Mouse (Mus musculus) hindbrain, embryonic 16.5 days (tissue): ENCODE data around the gene Smarcd2. TPM values are rescaled to one million over a fixed set of nuclear protein-coding genes. Genes with fewer than 3 reads are reported as not detected.

Experiments
- ATAC-seq: fragments of 200-750 bp; cut with Nextera tagmentation; 2 replicates; pipeline ENCODE4 v1.8.0; 2017; ENCODE audit warnings: moderate TSS enrichment, moderate library complexity
- H3K27ac ChIP-seq: fragments of 300-500 bp; sonication (generic); 2 replicates; pipeline ENCODE4 v1.5.1; 2014; ENCODE audit warnings: low read depth, mild to moderate bottlenecking, control low read depth, low read length, moderate library complexity
- H3K27me3 ChIP-seq: fragments of 300-500 bp; sonication (generic); replicated peaks from 2 replicates; pipeline ENCODE4 v1.6.1; 2014; ENCODE audit warnings: low read length; ENCODE audit not compliant: control insufficient read depth, insufficient read depth
- H3K36me3 ChIP-seq: fragments of 300-500 bp; sonication (generic); 2 replicates; pipeline ENCODE4 v1.6.1; 2014; ENCODE audit warnings: mild to moderate bottlenecking, low read length, moderate library complexity, mixed read lengths; ENCODE audit not compliant: control insufficient read depth, insufficient read depth
- H3K4me1 ChIP-seq: fragments of 300-500 bp; sonication (generic); 2 replicates; pipeline ENCODE4 v1.6.1; 2014; ENCODE audit warnings: low read depth, low read length; ENCODE audit not compliant: control insufficient read depth, insufficient read depth
- H3K4me2 ChIP-seq: fragments of 300-500 bp; sonication (generic); 2 replicates; pipeline ENCODE4 v1.6.1; 2014; ENCODE audit warnings: mild to moderate bottlenecking, low read length, control low read depth, moderate library complexity
- H3K4me3 ChIP-seq: fragments of 300-500 bp; sonication (generic); 2 replicates; pipeline ENCODE4 v1.5.1; 2014; ENCODE audit warnings: mild to moderate bottlenecking, low read length, control low read depth, moderate library complexity
- H3K9ac ChIP-seq: fragments of 300-500 bp; sonication (generic); 2 replicates; pipeline ENCODE4 v1.6.1; 2014; ENCODE audit warnings: low read depth, mild to moderate bottlenecking, control low read depth, low read length, moderate library complexity
- H3K9me3 ChIP-seq: fragments of 300-500 bp; sonication (generic); 2 replicates; pipeline ENCODE4 v1.6.1; 2014; ENCODE audit warnings: mild to moderate bottlenecking, low read length, moderate library complexity; ENCODE audit not compliant: control insufficient read depth
- WGBS: fragments of 180-500 bp; shearing (Covaris S2); extraction: QIAGEN DNeasy Blood & Tissue Kit; methylation state at CpG from one replicate; pipeline ENCODE4 v1.1.7; 2014; 5-methylcytosine and 5-hydroxymethylcytosine counted together
- polyA plus RNA-seq: library from polyadenylated mRNA; unstranded; fragments of >200 nt; fragmentation: Nextera tagmentation; extraction: Ambion mirVana; gene quantifications from 2 replicates; pipeline ENCODE4 v1.2.1, GENCODE M21; 2015

Gene Smarcd2
- polyA plus RNA-seq, 1 experiment from 2014 or later: 9.6 TPM

DNA sequence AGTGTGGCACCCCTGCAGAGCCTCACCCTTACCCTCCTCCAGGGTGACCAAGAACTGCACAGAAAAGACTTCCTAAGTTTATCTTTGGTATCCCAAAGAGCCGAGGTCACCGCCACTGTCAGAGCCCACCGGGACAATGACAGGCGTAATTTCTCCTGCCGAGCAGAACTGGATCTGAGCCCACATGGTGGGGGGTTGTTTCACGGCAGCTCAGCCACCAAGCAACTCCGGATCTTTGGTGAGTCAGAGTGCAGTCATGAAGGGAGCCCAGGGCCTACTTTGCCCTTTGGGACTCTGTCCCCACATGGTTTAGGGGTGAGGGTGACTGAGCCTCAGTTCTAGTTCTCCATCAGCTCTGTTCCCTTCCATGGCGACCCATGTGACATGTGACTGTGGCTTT is 11.4 kb upstream of the Smarcd2 start:
- H3K4me3 ChIP-seq: no peak overlapping the region
- WGBS: 61% methylated on average over 8 of the region's 8 CpGs
- ATAC-seq: no peak
- H3K27ac ChIP-seq: no peak overlapping the region
- no peaks in the 10 kb centered on the region for H3K4me1 ChIP-seq
- H3K27me3 ChIP-seq: no peaks in the 10 kb centered on the region
- H3K36me3 ChIP-seq: no peaks in the 10 kb centered on the region
- no peak overlapping the region for H3K4me2 ChIP-seq
- no peaks in the 10 kb centered on the region for H3K9me3 ChIP-seq
- no peak overlapping the region for H3K9ac ChIP-seq

DNA sequence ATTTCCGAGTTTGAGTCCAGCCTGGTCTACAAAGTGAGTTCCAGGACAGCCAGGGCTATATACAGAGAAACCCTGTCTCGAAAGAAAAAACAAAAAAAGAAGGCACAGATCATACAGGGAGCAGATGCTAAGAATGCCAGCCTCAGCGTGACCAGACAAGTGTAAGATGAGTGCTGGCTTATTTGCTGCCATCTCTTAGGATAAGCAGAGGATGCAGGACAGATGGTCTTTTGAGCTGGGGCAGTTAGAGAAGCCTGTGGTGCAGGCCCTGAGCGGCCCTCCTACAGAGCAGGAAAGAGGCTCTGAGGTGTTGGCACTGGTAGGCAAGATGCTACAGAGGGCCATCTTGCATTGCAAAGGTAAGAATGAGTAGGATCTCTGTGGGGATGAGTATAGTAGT is 10.6 kb upstream of the Smarcd2 start:
- Histone ChIP-seq H3K4me2 (no peak overlapping the region), H3K27ac (no peak overlapping the region), H3K9me3 (no peaks in the 10 kb centered on the region), H3K4me3 (no peak overlapping the region), H3K4me1 (no peaks in the 10 kb centered on the region), H3K27me3 (no peaks in the 10 kb centered on the region), H3K9ac (no peak overlapping the region), H3K36me3 (no peaks in the 10 kb centered on the region)
- no peak for ATAC-seq
- WGBS: 84% methylated on average over 4 of the region's 4 CpGs

DNA sequence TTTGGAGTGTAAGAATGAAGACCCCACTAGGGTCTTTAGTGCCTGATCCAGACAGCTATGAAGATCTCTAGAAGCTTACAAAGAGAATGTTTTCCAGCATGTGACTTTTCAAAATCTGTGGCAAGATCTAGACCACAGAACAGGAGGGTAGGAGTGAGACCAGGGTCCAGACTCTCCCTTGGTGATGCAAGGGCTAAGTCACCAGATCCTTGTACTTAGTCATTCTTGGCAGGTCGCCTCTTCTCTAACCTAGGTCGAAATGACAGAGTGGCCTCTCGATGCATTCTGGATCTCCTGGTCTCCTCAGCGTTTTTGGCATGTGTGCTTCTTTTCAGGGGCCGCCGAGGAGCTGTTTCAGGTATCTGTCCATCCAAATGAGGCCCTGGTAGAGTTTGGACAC is 9.7 kb upstream of the Smarcd2 start:
- ATAC-seq: no peak
- WGBS: 88% methylated on average over 6 of the region's 6 CpGs

DNA sequence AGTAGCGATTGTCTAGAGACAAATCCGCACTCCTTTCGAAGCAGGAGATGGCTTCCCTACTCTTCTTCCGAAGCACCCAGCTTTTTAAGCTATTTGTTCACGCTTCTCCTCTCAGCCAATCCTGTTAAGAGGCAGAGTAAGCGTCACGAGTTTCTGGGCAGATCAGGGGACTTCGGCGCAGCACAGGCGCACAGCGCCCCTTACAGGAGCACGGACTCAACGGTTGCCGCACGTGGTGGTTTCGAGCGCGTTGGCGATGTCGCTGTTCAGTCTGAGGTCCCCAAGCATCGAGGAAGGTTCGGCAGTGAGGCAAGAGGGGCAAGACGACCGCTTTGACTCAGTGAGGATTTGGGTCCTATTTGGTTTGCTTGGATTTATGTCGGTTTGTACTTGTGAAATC is 3.7 kb upstream of the Smarcd2 start, which contains the start of gene Tcam1:
TSS of gene Tcam1 (plus strand) at position 219 of the 400 bp plus-strand sequence.
- no peaks in the 10 kb centered on the region for H3K9me3 ChIP-seq
- 7% methylated on average over 25 of the region's 25 CpGs for WGBS
- H3K36me3 ChIP-seq: no peaks in the 10 kb centered on the region
- H3K9ac ChIP-seq: peak within 1 kb of the TSS; percentile 25; the same call in 1 of the 2 replicates
- no peaks in the 10 kb centered on the region for H3K27me3 ChIP-seq
- H3K27ac ChIP-seq: no peak within 1 kb of the TSS
- peak; percentile 69 for ATAC-seq
- H3K4me3 ChIP-seq: peak within 1 kb of the TSS; percentile 25
- peaks cover 8% of the 10 kb centered on the region for H3K4me1 ChIP-seq
- peak within 1 kb of the TSS; percentile 68 for H3K4me2 ChIP-seq

More for the DNA sequence above, 9.7 kb upstream of the Smarcd2 start:
- H3K9ac ChIP-seq: no peak overlapping the region
- no peak overlapping the region for H3K27ac ChIP-seq
- no peak overlapping the region for H3K4me3 ChIP-seq
- no peak overlapping the region for H3K4me2 ChIP-seq
- no peaks in the 10 kb centered on the region for H3K27me3 ChIP-seq
- no peaks in the 10 kb centered on the region for H3K9me3 ChIP-seq
- H3K4me1 ChIP-seq: no peaks in the 10 kb centered on the region
- H3K36me3 ChIP-seq: no peaks in the 10 kb centered on the region

DNA sequence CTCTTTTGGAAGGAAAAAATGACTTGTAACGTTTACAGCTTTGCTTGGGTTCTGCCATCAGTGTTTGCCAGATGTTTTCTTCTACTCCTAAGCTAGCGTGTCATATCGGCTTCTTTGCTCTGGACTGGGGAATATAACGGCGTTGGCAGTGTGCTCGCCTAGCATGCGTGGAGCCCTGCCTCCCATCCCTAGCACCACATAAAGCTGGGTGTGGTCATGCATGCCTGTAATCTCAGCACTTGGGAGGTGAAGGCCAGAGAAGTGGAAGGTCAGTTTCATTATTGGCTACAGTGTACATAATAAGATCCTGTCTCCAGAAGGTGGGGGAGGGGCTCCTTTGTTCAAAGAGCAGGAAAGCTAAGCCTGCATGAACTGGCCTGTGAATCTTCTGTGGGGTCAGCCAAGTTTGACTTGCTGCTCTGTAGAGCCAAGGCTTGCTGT is 2.2 kb upstream of the Smarcd2 start:
- no peak overlapping the region for H3K9ac ChIP-seq
- no peaks in the 10 kb centered on the region for H3K9me3 ChIP-seq
- no peaks in the 10 kb centered on the region for H3K36me3 ChIP-seq
- H3K27me3 ChIP-seq: no peaks in the 10 kb centered on the region
- peaks cover 13% of the 10 kb centered on the region for H3K4me1 ChIP-seq
- no peak overlapping the region for H3K4me2 ChIP-seq
- H3K27ac ChIP-seq: no peak overlapping the region
- no peak overlapping the region for H3K4me3 ChIP-seq
- no peak for ATAC-seq
- WGBS: 84% methylated on average over 7 of the region's 7 CpGs

DNA sequence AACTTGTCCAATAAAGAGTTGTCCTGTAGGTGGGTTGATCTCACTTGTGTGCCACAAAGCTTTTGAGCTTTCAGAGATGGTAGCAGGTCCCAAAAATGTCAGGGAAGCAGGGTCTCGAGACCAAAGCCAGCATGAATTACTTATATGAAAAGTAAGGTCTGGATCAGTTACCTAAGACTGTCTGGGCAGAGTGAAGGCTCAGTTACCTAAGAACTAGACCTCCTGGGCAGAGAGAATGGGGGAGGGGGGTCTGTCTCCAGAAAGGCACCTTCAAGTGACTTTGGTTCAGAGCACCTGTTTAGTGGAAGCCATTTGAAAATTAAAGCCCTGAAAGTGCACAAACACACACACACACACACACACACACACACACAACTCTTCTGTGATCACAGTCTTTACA is 1.6 kb upstream of the Smarcd2 start:
- Histone ChIP-seq H3K4me1 (peaks cover 13% of the 10 kb centered on the region), H3K4me2 (no peak overlapping the region), H3K36me3 (no peaks in the 10 kb centered on the region), H3K9me3 (no peaks in the 10 kb centered on the region), H3K4me3 (no peak overlapping the region), H3K9ac (no peak overlapping the region), H3K27ac (no peak overlapping the region), H3K27me3 (no peaks in the 10 kb centered on the region)
- 86% methylated on average over 1 of the region's 1 CpGs for WGBS
- no peak for ATAC-seq

DNA sequence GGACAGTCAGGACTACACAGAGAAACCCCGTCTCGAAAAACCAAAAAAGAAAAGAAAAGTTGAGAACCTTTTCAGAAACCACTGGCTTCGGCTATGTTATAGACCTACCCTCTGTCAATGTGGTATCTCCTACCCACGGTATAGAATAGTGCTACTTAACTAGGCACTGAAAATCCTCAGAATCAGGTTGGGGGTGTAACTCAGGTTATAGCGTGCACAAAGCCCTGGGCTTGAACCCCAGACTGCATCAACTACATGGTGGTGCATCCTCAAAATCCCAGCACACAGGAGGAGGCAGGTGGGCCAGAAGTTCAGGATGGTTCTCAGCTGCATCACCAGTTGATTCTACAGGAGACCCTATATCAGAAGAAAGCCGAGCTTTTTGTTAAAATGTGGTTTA is 1.0 kb upstream of the Smarcd2 start:
- Histone ChIP-seq H3K9ac (no peak overlapping the region), H3K27me3 (no peaks in the 10 kb centered on the region), H3K4me1 (peaks cover 18% of the 10 kb centered on the region), H3K9me3 (no peaks in the 10 kb centered on the region), H3K27ac (no peak overlapping the region), H3K4me2 (peak overlapping the region; percentile 85; the same call in 1 of the 2 replicates), H3K36me3 (no peaks in the 10 kb centered on the region), H3K4me3 (no peak overlapping the region)
- ATAC-seq: no peak
- 97% methylated on average over 6 of the region's 6 CpGs for WGBS

DNA sequence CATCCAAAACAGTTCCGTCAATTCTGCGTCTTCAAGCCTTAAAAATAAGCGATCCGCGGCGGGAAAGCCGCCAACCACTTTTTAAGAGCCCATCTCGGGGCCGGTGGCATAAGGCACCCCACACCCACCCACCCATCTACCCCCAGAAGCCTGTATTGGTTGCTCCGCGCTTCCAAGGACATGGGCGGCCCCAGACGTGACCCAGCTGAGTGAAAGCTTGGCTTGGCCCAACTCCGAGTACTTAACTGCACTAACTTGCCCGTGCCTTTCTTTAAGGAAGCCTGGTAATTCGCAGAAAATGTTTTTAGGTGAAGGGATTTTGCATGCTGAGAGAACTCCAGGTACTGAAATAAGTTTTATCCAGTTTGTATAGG is 526 bp upstream of the Smarcd2 start:
- Histone ChIP-seq H3K9me3 (no peaks in the 10 kb centered on the region), H3K36me3 (no peaks in the 10 kb centered on the region), H3K27ac (peak overlapping the region; percentile 76), H3K4me3 (peak overlapping the region; percentile 95), H3K9ac (peak overlapping the region; percentile 95), H3K27me3 (no peaks in the 10 kb centered on the region), H3K4me2 (peak overlapping the region; percentile 85), H3K4me1 (peaks cover 23% of the 10 kb centered on the region)
- peak; percentile 6; the same call in 1 of the 2 replicates for ATAC-seq
- 14% methylated on average over 16 of the region's 16 CpGs for WGBS

DNA sequence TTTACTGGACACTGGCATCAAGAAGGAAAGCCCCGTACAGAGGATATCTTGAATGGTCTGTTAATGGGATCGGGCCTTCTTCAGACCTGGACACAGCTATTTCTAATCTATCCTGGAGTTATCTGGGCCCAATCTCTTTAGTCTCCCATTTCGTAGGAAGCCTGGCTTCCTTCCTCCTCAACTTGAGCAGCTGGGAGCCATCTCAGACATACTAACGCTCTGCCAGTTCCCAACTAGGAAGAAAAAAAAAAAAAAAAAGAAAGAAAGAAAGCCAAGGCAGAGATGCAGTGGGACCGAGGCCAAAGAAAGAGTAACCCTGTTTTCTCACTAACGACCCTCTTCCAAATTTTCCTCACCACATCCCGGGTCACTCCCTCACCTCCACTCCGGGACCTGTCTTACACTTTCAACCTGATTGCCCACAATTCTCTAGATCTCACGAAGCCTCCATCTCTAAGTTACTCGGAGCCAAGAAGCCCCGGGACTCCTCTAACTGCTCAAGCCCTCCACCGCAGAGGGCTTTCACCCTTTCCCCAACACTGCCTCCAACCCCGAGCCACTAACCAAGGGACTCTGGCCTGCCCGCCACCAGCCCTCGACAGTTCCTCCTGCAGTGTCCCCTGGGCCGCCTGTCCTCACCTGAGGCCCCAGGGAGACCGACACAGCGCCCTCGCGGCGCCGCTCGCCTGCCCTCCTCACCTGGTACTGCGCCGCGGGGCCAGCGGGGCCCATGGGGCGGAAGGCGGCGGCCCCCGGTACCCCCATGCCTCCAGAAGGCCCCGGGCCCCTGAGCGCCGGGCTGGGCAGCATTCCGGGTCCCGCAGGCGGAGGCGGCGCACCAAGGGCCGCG is 753 bp downstream of the Smarcd2 start:
- H3K36me3 ChIP-seq: no peaks in the 10 kb centered on the region; the same call in 1 of the 2 replicates
- H3K4me3 ChIP-seq: peak overlapping the region; percentile 95
- WGBS: 2% methylated on average over 37 of the region's 41 CpGs
- H3K4me2 ChIP-seq: peak overlapping the region; percentile 85
- H3K4me1 ChIP-seq: peaks cover 28% of the 10 kb centered on the region
- H3K9ac ChIP-seq: peak overlapping the region; percentile 95
- H3K9me3 ChIP-seq: no peaks in the 10 kb centered on the region
- no peaks in the 10 kb centered on the region for H3K27me3 ChIP-seq
- peak overlapping the region; percentile 88 for H3K27ac ChIP-seq
- ATAC-seq: peak; percentile 29
